In genomic region chrX:150477854-150478780, GRCm38 (mm10) we compare ENCODE assay signal across 8 mouse cellular contexts. TPM values are rescaled to one million over a fixed set of nuclear protein-coding genes. Genes with fewer than 3 reads are reported as not detected.
DNase-seq lines count a peak whose midpoint lies in the region; ATAC-seq and TF ChIP-seq lines count a peak whose summit lies in the region.

No protein-coding gene starts in this region.

- WGBS in bone marrow, adult 2 months, result under 1% methylated on average over 34 of the region's 34 CpGs
- WGBS in embryonic facial prominence, embryonic 15.5 days, result under 1% methylated on average over 34 of the region's 34 CpGs
- under 1% methylated on average over 34 of the region's 34 CpGs for WGBS in heart, embryonic 10.5 days
- WGBS in kidney, embryonic 15.5 days, result under 1% methylated on average over 34 of the region's 34 CpGs

- H3K27me3 ChIP-seq in embryonic facial prominence, embryonic 15.5 days, result no peaks in the 10 kb centered on the region
- no peaks in the 10 kb centered on the region for H3K27me3 ChIP-seq in heart, embryonic 10.5 days (ENCODE audit: insufficient read depth, poor library complexity, severe bottlenecking)
- H3K27me3 ChIP-seq in kidney, embryonic 15.5 days, result no peaks in the 10 kb centered on the region

- H3K4me2 ChIP-seq in embryonic facial prominence, embryonic 15.5 days (replicated peaks), result peak overlapping the region; percentile 27; the same call in 1 of the 2 replicates
- peak overlapping the region; percentile 44 for H3K4me2 ChIP-seq in kidney, embryonic 15.5 days

- DNase-seq in 416B (ENCODE audit: low read depth) (peak; percentile 94), liver (peak; percentile 81)
- peak; percentile 94 for DNase-seq in heart, embryonic 10.5 days (ENCODE audit: low spot score)
- DNase-seq in spleen, postnatal 4 days (ENCODE audit: low spot score in 2 of 2), result peak; percentile 75 to 88

- ATAC-seq in embryonic facial prominence, embryonic 15.5 days (ENCODE audit: insufficient number of reproducible peaks, low FRiP score, low TSS enrichment, low read depth), result peak; percentile 98
- peak; percentile 98 for ATAC-seq in kidney, embryonic 15.5 days (replicated peaks; ENCODE audit: low FRiP score)
- ATAC-seq in monocyte, adult 5-6 weeks (replicated peaks; ENCODE audit: insufficient number of reproducible peaks, low FRiP score, low TSS enrichment, poor library complexity, severe bottlenecking), result peak; percentile 91

- no peak for TF ChIP-seq POLR2A in bone marrow, adult 2 months (IDR thresholded peaks at IDR 0.05; ENCODE audit: borderline replicate concordance, control insufficient read depth, low read depth, low read length)

- H3K4me3 ChIP-seq in bone marrow, adult 2 months (replicated peaks; ENCODE audit: control insufficient read depth, low read depth, low read length), result peak overlapping the region; percentile 100
- H3K4me3 ChIP-seq in embryonic facial prominence, embryonic 15.5 days (replicated peaks), result peak overlapping the region; percentile 58
- H3K4me3 ChIP-seq in heart, embryonic 10.5 days, result peak overlapping the region; percentile 60
- H3K4me3 ChIP-seq in kidney, embryonic 15.5 days (replicated peaks), result peak overlapping the region; percentile 58

- TF ChIP-seq CTCF in bone marrow, adult 2 months (IDR thresholded peaks at IDR 0.05; ENCODE audit: control insufficient read depth, insufficient read depth, low read length), result peak; percentile 69

- peak overlapping the region; percentile 98 for H3K27ac ChIP-seq in bone marrow, adult 2 months (ENCODE audit: control insufficient read depth, insufficient read depth, low read depth, low read length, poor library complexity)
- H3K27ac ChIP-seq in embryonic facial prominence, embryonic 15.5 days (replicated peaks), result peak overlapping the region; percentile 96
- H3K27ac ChIP-seq in heart, embryonic 10.5 days, result peak overlapping the region; percentile 90
- H3K27ac ChIP-seq in kidney, embryonic 15.5 days, result peak overlapping the region; percentile 94

- H3K9me3 ChIP-seq in embryonic facial prominence, embryonic 15.5 days (replicated peaks), result no peaks in the 10 kb centered on the region
- no peaks in the 10 kb centered on the region for H3K9me3 ChIP-seq in heart, embryonic 10.5 days
- H3K9me3 ChIP-seq in kidney, embryonic 15.5 days (replicated peaks), result no peaks in the 10 kb centered on the region

- H3K4me1 ChIP-seq in bone marrow, adult 2 months (ENCODE audit: control insufficient read depth, insufficient read depth, low read length), result no peaks in the 10 kb centered on the region
- no peaks in the 10 kb centered on the region for H3K4me1 ChIP-seq in embryonic facial prominence, embryonic 15.5 days
- no peaks in the 10 kb centered on the region for H3K4me1 ChIP-seq in heart, embryonic 10.5 days
- H3K4me1 ChIP-seq in kidney, embryonic 15.5 days, result no peaks in the 10 kb centered on the region

- H3K9ac ChIP-seq in embryonic facial prominence, embryonic 15.5 days, result peak overlapping the region; percentile 37; the same call in 1 of the 2 replicates
- peak overlapping the region; percentile 50; the same call in 1 of the 2 replicates for H3K9ac ChIP-seq in kidney, embryonic 15.5 days

- no peaks in the 10 kb centered on the region for H3K36me3 ChIP-seq in embryonic facial prominence, embryonic 15.5 days
- no peaks in the 10 kb centered on the region for H3K36me3 ChIP-seq in heart, embryonic 10.5 days
- no peaks in the 10 kb centered on the region for H3K36me3 ChIP-seq in kidney, embryonic 15.5 days

RNA-seq across cellular contexts. Expression of gene Tmem29, which starts 19.2 kb away (rescaled TPM):
- 8.5 and 19.6 TPM in 2 replicates for polyA plus RNA-seq in bone marrow, adult 2 months (2011; ENCODE audit: insufficient read depth, insufficient read length, low replicate concordance, missing spikeins)
- polyA plus RNA-seq in embryonic facial prominence, embryonic 15.5 days (2015; fragmentation: Nextera tagmentation; extraction: Ambion mirVana), result 32.5 and 33.4 TPM in 2 replicates
- polyA plus RNA-seq in heart, embryonic 10.5 days (2016; fragmentation: Nextera tagmentation; extraction: Ambion mirVana), result 23.9 and 30.0 TPM in 2 replicates
- 33.7 and 38.4 TPM in 2 replicates for polyA plus RNA-seq in kidney, embryonic 15.5 days (2015; fragmentation: Nextera tagmentation; extraction: Ambion mirVana)
- total RNA-seq in monocyte, adult 5-6 weeks (2017), result 7.5 to 13.7 TPM (median 10.1 TPM) in 3 replicates

Comparison
In these comparisons a context has a peak if more than half of its experiments do, and no peak if none do; other contexts are left out.
1. Peak in every context shown above with its lines: DNase-seq, ATAC-seq, H3K4me3 ChIP-seq and H3K27ac ChIP-seq.